Mouse (Mus musculus): ENCODE data around the gene Snta1.
A peak's percentile ranks its signal among the peaks of the same experiment; 100 is the strongest.

Snta1 gene

GRCm38 (mm10) chr2:154407643-154408445 is at the start of gene Snta1:
Snta1 (minus strand) TSS chr2:154408099.
- DNase-seq = peak; percentile 75

DNA sequence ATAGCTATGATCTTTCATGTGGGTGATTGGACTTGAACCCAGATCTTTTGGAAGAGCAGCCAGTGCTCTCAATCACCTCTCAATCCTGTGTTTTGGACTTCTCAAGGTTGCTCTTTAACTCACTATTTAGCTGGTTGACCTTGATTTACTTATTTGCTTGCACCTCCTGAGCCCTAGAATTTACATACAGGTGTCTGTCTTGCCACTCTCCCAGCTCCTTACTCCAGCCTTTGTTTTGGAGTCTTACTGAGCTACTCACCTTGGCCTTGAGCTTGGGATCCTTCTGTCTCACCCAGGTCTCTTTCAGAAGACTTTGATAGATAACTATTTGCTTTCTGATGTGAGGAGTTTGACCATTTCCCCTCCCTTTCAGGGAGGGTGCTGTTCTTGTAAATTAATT is 48.7 kb upstream of the Snta1 start:
- no peak for DNase-seq

DNA sequence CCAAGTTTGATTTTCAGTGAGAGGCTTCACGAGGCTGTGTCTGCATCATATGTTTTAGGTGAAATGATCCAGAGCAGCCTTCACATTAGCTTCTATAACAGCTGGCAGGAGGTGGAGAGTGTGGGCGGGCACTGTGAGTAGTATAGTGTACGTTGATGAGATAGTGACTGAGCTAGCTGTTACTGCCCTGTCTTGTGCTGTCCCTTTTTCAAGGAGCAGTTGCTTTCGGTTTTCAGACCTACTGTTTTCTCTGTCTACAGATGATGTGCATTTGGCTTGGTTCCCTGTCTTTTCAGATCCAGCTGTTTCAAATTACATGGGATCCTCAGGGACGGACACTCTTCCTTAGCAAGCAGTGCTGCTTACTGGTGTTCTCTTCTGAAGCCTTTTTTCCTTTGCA is 47.9 kb upstream of the Snta1 start:
- DNase-seq = peak; percentile 65

DNA sequence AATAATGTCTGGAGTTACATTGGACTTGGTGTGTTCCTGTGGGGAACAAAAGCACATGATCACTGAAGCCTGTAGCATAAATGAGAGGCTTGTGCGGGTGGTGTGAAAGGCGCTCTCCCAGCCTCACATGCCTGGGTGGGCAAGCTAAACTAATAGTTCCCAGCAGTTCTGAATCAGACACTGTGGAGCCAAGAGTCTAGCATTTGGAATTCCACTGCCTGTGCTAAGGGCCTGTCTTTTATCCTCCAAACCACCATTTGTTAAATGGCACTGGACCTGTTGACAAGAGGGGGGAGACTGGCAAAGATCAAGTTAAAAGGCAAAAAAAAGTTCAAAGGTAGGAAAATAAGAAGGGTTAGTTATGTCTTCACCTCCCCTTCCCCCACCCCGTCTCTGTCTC is 46.7 kb upstream of the Snta1 start:
- peak; percentile 17 for DNase-seq

- no peak for DNase-seq
Observed at GRCm38 (mm10) chr2:154454099-154454498, 46.2 kb upstream of the Snta1 start.

- no peak for DNase-seq
Observed at GRCm38 (mm10) chr2:154452951-154453350, 45.1 kb upstream of the Snta1 start.

GRCm38 (mm10) chr2:154448633-154449032 is 40.7 kb upstream of the Snta1 start:
- DNase-seq = no peak

DNA sequence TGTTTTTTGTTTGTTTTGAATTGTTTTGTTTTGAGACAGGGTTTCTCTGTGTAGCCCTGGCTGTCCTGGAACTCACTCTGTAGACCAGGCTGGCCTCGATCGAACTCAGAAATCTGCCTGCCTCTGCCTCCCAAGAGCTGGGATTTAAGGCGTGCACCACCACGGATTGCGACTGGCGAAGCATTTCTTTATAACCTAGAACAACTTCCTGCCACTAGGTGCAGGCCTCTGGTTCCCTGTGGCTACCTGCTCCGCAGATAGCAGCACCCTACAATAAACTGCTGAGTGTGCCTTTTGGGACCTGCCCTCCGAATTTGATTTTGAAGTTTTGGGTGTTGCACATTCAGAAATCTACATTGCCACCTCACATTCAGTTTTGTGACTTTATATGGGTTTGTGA is 39.9 kb upstream of the Snta1 start:
- no peak for DNase-seq

GRCm38 (mm10) chr2:154440453-154440852 is 32.6 kb upstream of the Snta1 start:
- DNase-seq = no peak

DNA sequence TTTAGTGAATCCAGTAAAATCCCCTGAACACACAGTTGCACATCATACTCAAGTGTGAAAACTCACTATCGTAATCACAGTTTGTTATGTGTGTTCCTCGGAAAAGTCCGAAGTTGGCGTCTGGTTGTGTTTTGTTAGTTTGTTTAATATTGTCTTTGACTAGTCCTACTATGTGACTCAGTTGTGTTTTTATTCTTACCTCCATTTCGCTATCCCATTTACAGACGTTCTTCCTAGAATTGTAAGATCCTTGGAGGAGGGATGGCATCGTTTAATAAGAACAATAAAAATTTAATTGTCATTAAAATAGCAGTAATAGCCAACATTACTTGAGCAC is 29.3 kb upstream of the Snta1 start:
- no peak for DNase-seq

- no peak for DNase-seq
Observed at GRCm38 (mm10) chr2:154436458-154437190, 28.7 kb upstream of the Snta1 start, which contains the start of gene Cbfa2t2. Cbfa2t2 (plus strand) TSS chr2:154436481.

GRCm38 (mm10) chr2:154436076-154436457 is 28.2 kb upstream of the Snta1 start:
- DNase-seq = peak; percentile 99

DNA sequence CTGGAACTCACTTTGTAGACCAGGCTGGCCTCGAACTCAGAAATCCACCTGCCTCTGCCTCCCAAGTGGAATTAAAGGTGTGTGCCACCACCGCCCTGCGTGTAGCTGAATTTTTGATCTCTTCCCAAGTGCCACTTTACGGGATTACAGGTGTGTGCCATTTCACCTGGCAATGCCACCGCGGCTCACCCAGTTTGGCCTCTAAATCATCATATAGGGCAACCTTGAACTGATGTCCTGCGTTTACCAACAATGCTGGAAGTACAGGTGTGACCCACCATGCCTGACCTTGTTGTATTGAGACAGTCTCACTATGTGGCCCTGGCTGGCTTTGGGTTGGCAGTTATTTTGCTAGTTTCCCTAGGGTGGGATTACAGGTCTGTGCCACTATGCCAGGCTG is 26.8 kb upstream of the Snta1 start:
- no peak for DNase-seq

DNA sequence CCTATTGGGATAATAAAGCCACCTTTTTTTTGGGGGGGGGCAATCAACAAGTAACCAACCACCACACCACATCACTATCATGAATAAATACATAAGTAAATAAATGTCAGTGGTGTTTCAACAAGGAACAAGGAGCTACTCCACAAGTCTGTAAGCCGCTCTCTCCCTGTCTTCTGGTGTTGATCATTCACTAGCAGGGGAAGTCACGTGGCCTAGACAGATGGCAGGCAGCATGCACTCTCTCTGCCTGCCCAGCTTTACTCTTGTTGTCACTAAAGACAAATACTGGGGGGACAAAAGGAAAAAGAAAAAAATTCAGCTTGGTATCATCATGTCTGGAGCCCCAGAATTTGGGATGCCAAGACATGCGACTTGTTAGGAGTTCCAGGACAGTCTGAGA is 25.5 kb upstream of the Snta1 start:
- DNase-seq = no peak

GRCm38 (mm10) chr2:154432696-154433095 is 24.8 kb upstream of the Snta1 start:
- DNase-seq = no peak

DNA sequence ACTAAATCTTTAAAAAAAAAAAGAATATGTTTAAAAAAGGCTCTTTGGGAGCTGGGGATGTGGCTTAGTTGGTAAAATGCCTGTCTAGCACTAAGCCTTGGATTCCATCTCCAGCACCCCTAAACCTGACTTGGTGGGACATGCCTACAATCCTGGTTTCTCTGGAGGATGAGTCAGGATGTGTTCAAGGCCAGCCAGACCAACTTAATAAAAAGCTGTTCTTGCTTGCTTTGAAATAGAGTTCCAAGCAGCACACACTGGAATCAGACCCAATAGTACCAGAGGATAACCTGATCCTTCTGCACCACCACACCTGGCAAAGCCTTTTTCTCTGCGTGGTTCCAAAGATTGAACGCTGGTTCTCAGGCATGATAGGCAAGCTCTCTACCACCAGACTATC is 22.7 kb upstream of the Snta1 start:
- DNase-seq = no peak

GRCm38 (mm10) chr2:154427853-154428360 is 20.0 kb upstream of the Snta1 start:
- no peak for DNase-seq

DNA sequence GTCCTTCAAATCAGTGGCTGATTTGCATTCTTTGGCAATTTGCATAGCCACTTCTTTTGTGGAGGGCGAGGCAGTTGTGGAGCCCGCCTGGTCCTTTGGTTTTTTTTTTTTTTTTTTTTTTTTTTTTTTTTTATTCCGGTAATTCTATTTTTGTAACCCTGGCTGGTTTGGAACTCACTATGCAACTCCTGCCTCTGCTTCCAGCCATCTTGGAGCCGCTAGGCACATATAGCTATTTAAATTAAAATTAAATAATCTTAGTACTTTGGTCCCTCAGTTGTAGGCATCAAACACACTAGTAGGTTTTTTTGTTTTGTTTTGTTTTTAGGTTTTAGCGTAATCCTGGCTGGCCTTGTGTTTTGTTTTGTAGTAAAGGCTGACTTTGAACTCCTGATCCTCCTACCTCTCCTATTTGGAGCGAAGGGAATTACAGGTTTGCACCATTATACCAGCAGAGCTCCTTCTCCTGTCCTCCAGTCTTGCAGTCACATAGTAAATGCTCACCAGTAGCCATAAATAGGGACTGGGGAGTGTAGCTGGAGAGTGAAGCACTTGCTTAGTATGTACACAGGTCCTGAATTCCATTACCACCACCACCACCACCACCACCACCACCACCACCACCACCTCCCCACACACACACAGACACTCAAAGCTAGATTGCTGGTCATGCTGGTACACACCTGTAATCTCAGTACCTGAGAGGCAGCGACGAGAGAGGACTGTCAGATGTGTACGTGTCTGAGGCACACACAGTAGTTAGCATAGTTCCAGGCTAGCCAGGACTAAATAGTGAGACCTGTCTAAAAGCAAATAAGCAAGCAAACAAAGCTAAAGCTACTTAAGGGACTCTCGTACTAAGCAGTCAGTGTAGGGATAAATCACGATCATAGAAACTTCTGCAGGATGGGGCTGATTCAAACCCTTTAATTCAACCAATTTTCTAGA is 19.3 kb upstream of the Snta1 start:
- no peak for DNase-seq

- DNase-seq = no peak
Observed at GRCm38 (mm10) chr2:154426188-154426904, 18.4 kb upstream of the Snta1 start.

DNA sequence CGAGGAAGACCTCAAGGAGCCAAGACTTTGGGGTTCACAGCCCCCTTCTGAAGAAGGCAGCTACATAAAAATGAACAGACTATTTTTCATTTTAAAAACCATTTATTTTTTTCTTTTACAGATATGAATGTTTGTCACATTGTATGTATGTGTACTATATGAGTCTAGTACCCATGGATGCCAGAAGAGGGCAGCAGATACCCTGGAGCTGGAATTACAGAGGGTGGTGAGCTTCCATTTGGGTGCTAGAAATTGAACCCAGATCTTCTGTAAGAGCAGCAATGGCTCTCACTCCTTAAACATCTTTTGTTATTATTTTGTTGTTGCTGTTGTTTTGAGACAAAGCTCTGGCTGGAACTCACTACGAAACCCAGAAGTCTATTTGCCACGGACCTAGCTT is 17.6 kb upstream of the Snta1 start:
- no peak for DNase-seq

DNA sequence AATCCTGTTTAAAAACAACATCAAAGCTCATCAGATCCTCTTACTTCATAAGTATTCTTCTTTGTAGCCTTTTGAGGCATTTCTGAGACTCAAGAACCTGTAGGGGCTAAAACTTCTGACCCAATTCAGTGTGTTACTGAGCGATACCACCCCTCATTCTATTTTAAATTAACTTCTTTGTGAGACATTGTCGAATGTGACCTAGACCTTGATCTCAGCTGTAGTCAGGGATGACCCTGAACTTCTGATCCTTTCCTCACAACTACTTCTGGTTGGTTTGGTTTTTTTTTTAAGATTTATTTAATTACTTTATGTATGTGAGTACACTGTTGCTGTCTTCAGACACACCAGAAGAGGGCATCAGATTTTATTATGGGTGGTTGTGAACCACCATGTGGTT is 15.6 kb upstream of the Snta1 start:
- DNase-seq = no peak

GRCm38 (mm10) chr2:154422181-154422580 is 14.3 kb upstream of the Snta1 start:
- DNase-seq = no peak
